In genomic region chr9:34860934-34861333, GRCm38 (mm10) we compare ENCODE assay signal across 14 mouse cellular contexts.
"Had no signal": no experiment of that assay in that cellular context is flagged by ENCODE, and none has a peak within 500 bp of the region (broad histone marks: within the 10 kb centered on the region; RNA-seq: fewer than 3 reads in every experiment).

No protein-coding gene starts in this region.

- H3K9me3 ChIP-seq: kidney, embryonic 15.5 days; limb, embryonic 15.5 days; liver, embryonic 12.5 days; neural tube, embryonic 15.5 days had no signal

- H3K4me2 ChIP-seq: kidney, embryonic 15.5 days; limb, embryonic 15.5 days; liver, embryonic 12.5 days; lung, embryonic 14.5 days; neural tube, embryonic 15.5 days had no signal

- H3K27ac ChIP-seq: kidney, embryonic 15.5 days; limb, embryonic 15.5 days; liver, embryonic 12.5 days; macrophage; neural tube, embryonic 15.5 days had no signal

- H3K27me3 ChIP-seq: kidney, embryonic 15.5 days; limb, embryonic 15.5 days; liver, embryonic 12.5 days; neural tube, embryonic 15.5 days had no signal

- H3K4me3 ChIP-seq: kidney, embryonic 15.5 days; limb, embryonic 15.5 days; liver, embryonic 12.5 days; megakaryocyte, embryonic 14.5 days; myocyte; neural tube, embryonic 15.5 days had no signal

- H3K4me1 ChIP-seq: liver, embryonic 12.5 days; megakaryocyte, embryonic 14.5 days; neural tube, embryonic 15.5 days had no signal

- ATAC-seq: liver, embryonic 12.5 days had no signal

- H3K9ac ChIP-seq: kidney, embryonic 15.5 days; limb, embryonic 15.5 days; liver, embryonic 12.5 days; lung, embryonic 14.5 days; neural tube, embryonic 15.5 days had no signal

- H3K36me3 ChIP-seq: kidney, embryonic 15.5 days; limb, embryonic 15.5 days; liver, embryonic 12.5 days; neural tube, embryonic 15.5 days had no signal

- DNase-seq: kidney, adult 2 months; kidney, postnatal 14 days; lung, embryonic 14.5 days; lung, postnatal 14 days; right cerebral cortex, adult 18-20 months; right cerebral cortex, postnatal 25 days; thymus, postnatal 36 days had no signal
